Mouse (Mus musculus): ENCODE measurements around the gene Sowaha.
A peak's percentile ranks its signal among the peaks of the same experiment; 100 is the strongest.

Sowaha gene

DNA sequence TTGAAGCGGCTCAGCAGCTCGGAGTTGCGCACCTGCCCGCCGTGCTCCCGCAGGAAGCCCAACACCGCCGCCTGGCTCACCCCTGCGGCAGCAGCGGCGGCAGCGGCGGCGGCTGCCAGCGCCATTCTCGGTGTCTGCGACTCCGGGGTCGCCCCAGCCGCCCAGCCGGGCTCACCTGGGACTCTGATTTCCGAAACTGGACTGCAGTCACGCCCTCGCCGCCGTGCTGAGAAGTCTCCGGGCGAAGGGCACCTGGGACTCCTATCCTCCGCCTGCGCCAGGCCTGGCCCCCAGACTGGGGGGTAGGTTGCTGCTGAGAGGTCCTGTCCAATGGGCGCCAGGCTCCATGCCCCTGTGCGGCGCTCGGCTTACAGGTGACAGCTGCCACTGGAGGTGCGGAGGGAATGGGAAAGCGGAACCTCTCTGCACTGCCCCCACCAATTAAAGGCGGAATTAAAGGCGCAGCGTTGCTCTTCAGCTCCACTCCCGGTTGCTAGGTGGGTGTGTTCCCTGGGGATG lies at the start of gene Sowaha, which contains the start of gene Gm9945:
Sowaha (minus strand) TSS at position 492 of the 519 bp plus-strand sequence.
Gm9945 (plus strand) TSS at position 384 of the 519 bp plus-strand sequence.
- peak; percentile 54 to 69 for DNase-seq

DNA sequence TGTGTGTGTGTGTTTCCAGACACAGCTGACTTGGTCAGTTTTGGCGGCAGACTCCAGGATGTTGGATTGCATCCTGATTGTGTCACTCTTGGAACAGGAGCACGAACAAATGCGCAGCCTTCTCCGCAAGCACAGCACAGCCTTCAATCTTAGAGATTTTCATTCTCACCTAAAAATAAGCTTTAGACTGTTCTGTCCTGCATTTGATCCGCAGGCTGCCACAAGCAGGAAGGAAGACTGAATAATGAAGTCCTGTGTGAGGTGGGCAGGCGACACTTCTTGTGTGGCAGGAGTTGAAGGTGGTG lies 49.1 kb upstream of the Sowaha start:
- DNase-seq, result peak; percentile 54 to 61

GRCm38 (mm10) chr11:53528397-53529252 lies 48.6 kb upstream of the Sowaha start:
- no peak for DNase-seq

DNA sequence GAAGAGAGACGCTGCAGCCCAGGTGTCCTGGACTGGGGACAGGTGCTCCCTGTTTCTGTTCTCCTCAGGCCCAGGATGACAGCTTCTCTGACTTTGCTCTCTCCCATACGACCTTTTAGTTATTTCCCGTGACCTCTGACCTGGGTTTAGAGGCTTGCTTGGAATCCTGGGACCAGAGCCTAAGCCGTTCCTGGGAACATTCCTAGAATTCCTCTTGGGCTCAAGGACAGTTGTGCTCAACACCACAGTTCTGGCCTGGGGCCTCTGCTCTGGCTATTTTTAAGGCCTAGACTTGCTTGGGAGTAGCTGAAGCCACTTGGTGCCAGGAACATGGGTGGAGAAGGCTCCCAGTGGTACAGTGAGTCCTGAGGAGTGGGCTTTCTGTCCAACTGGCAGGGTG lies 45.4 kb upstream of the Sowaha start:
- DNase-seq, result peak; percentile 51 to 65

- peak in 1 of 2 experiments; percentile 50 for DNase-seq
These were observed 44.8 kb upstream of the Sowaha start for GRCm38 (mm10) chr11:53524905-53525304.

DNA sequence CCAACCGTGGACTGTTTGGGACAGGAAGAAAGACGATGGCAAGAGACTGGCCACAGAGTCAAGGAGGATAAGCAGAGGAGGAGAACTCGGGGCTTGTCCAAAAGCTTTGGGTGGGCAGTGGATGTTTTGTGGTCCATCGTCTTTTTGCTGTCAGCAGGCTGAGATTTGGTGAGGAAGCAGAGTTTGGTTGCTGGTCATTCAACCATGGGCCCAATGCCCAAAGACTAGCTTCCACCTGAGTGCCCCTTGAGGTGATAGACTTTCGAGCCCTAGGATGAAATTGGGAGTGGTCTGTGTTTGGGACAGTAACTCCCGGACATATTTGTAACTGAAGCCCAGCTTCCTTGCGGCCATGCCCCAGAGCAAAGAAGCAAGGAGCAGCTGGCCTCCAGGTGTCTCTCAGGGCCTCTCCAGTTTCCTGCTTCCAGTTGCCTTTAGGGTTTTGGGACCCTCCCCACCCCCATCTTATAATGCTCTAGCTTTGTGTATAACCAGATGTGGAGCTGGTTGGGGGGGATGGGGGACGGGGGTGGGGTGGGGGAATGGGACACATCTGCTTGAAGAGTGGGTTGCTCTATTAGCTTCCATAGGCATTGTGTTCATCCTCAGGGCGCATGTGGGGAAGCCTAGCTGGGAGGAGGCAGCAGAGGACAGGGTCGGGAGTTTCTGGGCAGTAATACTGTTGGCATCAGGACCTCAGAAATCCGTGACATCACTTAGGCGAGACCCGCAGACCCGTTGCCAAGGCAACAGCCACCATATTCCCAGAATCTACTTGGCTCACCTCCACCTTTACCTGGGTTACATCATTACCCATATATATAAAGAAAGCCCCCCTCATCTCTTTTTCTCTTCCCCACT lies 43.7 kb upstream of the Sowaha start:
- no peak for DNase-seq

DNA sequence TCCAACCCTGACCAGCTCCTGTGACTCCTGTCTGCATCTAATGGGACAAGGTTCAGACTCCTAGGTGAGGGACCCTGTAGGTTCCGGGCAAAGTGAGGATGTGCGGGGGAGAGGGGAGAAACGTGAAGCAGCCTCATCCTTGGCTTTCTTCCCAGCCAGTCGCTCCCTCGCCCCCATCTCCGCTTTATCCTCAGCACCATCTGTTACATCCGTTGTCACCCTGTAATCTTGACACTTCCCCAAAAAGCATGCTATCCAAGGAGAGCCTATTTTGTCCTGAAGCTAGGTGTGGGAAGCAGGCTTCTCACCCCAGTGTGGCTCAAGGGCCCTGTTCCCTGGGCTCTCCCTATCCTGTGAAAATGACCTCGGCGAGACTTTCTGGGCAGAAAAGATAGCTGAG lies 42.9 kb upstream of the Sowaha start:
- no peak for DNase-seq

DNA sequence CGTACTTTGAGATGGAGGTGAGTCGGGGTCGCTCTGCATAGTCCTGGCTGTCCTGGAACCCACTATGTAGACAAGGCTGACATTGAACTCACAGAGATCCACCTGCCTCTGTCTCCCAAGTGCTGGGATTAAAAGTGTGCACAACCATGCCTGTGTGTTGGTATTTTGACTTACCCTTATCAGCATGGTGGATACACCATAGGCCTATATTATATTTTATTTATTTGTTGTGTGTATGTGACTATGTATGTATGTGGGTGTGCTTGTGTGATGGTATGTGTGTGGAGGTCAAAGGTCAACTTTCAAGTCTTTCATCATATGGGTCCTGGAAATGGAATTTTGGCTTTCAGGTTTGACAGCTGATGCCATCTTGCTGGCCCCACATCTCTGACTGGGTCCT lies 42.3 kb upstream of the Sowaha start:
- no peak for DNase-seq

GRCm38 (mm10) chr11:53521821-53522131 lies 41.7 kb upstream of the Sowaha start:
- peak; percentile 28 to 34 for DNase-seq

- DNase-seq, result no peak
These were observed 41.2 kb upstream of the Sowaha start for GRCm38 (mm10) chr11:53521120-53521820.

- peak; percentile 71 to 76 for DNase-seq
These were observed 40.3 kb upstream of the Sowaha start for GRCm38 (mm10) chr11:53520122-53520978.

DNA sequence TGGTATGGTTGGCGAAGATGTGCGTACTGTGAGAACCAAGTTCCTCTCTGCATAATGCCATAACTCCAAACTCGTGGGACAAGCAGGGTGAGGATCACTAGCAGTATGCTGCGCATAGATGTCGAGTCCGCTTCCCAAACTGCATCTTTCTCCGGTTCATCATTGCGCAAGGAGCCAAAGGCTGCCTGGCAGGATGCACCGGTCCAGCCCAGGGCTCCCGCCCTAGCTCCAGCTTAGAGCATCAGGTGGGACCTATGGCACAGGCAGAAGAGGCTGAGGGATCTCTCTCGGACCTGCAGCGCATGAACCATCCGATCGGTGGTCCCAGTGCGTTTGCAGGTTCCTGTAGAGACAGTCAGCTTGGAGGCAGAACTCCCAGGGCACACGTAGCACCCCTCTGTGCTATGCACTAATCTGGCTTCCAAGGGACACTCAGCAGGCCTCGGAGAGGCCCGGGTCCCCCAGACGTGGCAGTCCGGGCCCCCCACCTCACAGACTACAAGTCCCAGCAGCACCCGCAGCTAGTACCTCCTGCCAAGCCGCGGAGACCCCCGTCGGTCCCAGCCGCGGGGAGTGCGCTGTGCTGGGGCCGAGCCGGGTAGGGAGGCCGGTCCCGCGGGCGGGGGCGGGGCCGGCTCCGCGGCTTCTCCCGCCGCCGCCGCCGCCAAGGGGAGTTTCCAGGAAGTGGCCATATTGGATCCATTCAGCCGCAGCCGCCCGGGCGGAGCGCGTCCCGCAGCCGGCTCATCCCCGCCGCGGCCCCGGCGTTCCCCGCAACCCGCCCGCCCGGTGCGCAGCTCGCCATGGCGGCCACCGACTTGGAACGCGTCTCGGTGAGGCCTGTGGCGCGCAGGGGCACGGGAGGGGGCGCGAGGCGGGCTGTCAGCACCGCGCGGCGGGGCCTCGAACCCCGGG lies 39.4 kb upstream of the Sowaha start, which contains the start of gene Sept8:
Sept8 (plus strand) TSS at position 51 of the 915 bp plus-strand sequence.
- peak; percentile 59 to 63 for DNase-seq

- DNase-seq, result no peak
These were observed 38.7 kb upstream of the Sowaha start for GRCm38 (mm10) chr11:53518759-53519158.

DNA sequence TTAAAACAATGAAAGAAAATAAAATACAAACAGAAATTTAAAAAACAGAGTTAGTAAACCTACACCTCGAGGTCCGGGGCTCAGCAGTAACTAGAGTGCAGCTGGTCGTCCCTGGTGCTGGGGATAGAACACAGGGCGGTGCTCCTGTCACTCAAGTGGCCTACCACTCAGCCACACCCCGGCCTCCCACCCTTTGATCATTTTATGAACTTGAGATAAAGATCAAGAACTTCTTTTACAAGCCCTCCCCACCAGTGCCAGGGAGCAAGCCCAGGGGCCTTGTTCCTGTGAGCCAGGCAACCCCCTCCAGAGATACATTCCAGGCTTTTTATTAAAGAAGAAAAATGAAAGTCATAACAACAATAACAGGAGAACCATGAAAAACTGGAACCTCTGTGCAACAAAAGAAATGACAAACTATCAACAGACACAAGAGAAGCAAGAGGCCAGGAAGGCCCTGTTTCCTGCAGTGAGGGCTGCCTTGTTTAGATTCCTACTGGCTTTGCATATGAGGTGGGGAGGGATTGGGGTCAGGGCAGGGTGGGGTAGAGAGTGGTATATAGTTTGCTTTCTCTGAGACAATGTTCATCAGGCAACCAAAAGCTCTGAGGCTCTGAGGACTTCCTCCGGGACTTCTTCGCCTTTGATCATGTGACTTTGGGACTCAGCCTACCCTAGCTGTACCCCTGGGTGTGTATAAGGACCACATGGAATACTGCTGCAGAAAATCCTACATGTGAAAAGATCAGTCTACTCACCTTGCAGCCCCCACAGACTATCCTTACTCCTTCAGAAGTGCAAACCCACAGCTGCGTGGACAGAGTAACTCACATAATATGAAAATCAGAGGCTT lies 36.9 kb upstream of the Sowaha start:
- DNase-seq, result peak in 1 of 2 experiments; percentile 24

GRCm38 (mm10) chr11:53510351-53510750 lies 30.3 kb upstream of the Sowaha start:
- no peak for DNase-seq

- DNase-seq, result no peak
These were observed 28.5 kb upstream of the Sowaha start for GRCm38 (mm10) chr11:53508591-53508990.

- peak; percentile 63 to 67 for DNase-seq
These were observed 28.1 kb upstream of the Sowaha start for GRCm38 (mm10) chr11:53508152-53508551.

DNA sequence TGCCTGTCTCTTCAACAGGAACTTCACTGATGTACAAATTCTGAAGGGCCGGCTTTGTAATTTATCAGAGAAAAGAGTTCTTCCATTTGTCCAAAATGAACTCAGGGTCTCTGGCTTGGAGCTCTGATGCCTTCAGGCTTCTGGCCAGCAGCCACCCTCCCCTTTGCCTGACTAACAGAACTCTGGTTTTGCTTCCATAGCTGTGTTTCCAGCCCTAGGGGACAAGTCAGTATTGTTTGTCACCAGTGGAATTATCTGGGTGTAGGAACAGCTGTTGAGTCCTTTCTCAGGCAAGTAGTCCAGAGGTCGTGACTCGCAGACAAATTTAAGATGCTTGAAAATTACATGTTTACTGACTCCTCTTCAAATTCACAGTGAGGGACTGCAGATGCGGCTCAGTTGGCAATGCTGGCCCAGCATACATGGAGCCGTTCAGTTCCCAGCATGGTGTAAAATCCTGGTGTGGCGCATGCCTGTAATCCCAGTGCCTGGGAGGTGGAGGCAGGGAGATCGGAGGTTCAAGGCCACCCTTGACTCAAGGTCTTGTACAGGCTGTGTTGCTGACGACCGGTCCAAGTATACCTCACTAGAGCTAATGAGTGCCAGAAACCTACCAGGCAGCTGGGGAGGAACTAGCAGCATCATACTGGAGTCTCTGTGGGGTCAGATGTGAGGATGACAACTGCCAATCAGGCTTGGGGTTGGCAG lies 27.2 kb upstream of the Sowaha start:
- DNase-seq, result no peak

GRCm38 (mm10) chr11:53505026-53505663 lies 25.1 kb upstream of the Sowaha start:
- DNase-seq, result no peak
